Mouse (Mus musculus) testis, postnatal 10 days (tissue): Measurements from ENCODE around the gene Mylk2.

ENCODE experiments used
- DNase-seq: peaks from one replicate; pipeline ENCODE4 v3.0.0; 2021; ENCODE audit warnings: low spot score

The Mylk2 gene

DNA sequence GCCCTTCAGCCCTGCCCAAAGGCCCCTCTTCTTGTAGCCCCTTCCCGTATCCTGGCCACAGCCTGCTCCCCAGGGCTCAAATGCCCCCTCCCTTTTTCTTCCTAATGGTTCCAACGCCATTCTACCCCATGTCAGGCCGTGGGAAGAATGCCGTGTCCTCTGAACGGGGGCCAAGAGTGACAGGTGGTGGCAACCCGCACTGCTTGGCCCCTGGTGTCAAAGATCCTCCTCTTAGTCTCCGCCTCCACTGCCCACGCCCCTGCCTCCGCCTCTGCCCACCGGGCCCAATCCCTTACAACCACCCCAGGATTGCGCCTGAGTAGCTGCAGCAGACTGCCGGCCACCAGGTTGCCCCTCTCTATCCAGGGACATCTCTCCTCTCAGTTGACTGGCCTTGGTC, at the start of gene Mylk2:
Gene Mylk2, plus strand, starts transcription at position 322 of the 400 bp plus-strand sequence.
- DNase-seq = no peak

DNA sequence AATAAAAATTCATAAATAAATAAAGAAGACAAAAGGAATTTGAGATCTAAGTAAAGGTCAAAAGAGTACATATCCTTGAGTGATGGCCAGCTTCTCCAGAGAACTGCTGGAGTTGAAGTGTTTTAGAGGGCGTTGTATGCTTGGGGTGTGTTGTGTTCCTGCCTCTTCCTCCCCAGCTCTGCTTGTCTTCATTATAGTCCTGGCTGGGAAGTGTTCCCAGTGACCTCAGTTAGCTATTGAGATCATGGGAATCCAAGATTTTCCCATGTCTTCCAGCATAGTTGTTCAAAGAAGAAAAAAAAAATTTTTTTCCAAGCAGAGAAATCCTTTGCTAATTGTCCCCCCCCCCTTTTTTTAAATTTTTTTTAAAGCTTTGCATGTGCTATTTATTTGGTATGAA, 49.3 kb upstream of the Mylk2 start:
- no peak for DNase-seq

DNA sequence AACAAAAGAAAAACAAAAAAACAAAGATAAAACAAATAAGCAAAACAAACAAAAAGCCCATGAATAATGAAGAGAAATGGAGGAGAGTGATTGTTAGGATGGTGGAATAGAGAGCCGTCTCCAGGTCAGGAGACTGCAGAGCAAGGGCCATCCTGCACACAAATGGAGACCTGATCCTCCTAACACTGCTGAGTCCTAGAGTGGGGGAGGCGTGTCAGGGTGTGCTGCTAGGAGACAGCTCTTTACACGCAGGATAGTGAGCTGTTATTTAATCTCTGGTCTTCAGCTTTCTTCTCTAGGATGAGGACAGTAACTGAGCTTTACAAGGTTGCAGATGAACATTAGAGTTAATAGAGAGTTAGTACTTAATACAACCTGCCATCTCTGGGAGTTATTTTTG, 48.5 kb upstream of the Mylk2 start:
- no peak for DNase-seq

DNA sequence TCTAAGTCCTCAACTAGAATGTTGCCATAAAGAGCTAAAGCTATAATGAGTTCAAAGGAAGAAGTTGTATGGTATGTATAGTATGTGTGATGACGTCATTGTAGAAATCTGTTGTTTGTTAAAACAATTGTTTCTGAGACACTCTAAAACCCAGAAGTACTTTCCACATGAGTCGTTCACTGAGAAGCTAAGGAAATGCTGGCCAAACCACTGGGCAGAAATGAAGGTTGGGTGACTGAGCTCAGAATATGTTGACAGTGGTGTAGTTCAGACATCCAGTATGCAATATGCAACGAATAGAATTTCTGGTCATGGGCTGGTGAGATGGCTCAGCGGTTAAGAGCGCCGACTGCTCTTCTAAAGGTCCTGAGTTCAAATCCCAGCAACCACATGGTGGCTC, 47.8 kb upstream of the Mylk2 start:
- DNase-seq = no peak

DNA sequence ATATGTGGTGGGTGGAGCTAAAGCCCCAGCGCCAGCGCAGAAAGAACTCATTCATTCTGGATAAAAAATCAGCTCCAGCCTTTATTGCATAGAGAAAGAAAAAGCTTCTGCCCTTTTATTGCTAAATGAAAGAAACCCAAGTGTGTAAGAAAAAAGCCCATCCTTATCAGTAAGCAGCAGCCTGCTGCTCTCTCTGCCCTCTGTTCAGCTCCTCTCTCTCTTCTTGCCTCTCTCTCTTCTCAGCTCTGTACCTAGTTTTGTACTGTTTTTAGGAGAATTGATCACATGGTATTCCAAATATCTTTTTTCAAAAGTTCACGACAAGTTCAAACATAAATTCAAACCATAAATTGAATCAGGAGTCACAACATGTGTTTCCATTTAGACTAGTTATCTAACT, 32.9 kb upstream of the Mylk2 start:
- no peak for DNase-seq

DNA sequence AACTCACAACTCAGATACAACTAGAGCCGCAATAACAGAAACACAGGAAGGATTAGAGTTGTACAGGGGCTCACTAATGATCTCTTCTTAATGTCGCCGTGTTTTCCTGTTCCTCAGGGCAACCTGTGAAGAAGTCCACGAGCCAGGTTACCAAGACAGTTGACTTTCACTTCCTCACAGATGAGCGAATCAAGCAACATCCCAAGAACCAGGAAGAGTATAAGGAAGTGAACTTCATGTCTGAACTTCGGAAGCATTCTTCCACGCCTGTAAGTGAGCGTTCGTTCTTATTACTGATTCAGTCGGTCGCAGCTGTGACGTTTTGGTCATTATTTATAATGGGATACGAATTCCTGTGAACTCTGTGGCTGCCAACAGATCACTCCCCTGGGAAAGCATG, 30.3 kb upstream of the Mylk2 start:
- no peak for DNase-seq

DNA sequence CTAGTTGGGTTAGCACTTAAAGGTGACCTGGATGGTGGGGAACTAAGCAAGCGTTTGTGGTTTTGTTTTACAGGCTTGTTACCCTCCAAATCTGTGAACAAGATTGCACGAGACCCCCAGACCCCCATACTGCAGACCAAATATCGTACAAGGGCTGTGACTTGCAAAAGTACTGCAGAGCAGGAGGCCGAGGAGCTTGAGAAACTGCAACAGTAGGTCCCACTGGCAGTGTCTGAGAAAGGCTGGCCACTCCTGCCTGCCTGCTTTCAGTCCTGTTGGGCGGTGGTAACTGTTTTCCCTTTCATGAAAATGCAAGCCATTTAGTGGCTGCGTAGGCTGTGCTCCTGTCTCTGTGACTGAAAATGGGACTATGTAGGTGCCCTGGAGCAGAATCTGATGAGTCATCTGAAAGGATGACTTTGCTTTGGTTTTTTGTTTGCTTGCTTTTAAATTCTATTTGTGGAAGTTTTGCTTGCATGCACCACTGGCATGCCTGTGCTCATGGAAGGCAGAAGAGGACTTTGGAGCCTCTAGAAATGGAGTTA, 27.0 kb upstream of the Mylk2 start:
- no peak for DNase-seq

DNA sequence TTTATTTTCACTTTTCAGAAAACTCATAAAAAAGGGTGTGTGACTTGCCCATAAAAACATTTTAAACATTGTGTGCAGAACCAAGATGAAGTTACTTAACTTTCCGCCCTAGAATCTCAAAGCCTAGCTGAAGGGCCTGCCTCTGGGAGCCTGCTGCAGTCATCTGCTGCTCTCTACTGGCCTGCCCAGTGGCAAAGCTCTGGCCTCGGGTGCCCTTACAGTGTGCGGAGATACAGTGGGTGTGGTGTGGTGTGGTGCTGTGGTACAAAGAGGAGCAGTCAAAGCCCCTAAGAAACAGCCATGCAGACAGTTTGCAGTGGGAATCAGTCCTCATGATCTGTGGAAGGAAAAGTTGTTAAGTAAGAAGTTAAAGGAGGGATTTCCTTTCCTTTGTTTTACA, 23.9 kb upstream of the Mylk2 start:
- DNase-seq = no peak

DNA sequence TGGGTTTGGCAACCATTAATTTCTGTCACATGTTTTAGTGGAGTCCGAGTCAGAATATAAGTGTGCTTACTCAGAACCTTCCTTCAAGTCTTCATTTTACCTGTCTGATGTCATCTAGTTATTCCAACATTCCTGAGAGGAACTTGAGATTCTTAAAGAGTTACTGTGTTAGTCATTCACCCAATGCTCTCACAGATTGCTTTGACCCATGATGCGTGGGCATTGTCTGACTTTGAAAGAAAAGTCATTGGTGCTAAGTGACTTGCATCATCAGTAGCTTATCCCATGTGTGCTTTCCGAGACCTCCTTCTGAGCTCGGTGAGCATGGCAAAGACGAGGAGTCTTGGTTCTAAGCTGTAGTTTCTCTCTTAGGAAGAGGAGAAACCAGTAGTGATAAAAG, 22.4 kb upstream of the Mylk2 start:
- no peak for DNase-seq

DNA sequence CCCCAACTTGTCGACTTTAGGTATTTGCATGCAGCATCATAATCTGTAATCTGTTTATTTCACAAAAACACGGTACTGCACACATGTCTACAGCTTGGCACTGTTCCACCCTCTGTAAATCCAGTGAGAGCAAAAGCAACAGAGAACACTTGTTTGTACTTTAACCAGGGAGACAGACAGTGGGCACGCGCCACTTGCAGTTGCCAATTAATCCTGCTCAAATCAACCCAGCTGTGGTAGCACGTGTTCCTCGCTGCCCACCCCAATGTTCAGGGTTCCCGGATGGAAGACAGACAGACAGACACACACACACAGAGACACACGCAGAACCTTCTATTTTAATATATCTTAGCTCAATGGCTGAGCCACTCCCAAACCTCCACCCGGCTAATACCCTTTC, 15.3 kb upstream of the Mylk2 start:
- DNase-seq = no peak

DNA sequence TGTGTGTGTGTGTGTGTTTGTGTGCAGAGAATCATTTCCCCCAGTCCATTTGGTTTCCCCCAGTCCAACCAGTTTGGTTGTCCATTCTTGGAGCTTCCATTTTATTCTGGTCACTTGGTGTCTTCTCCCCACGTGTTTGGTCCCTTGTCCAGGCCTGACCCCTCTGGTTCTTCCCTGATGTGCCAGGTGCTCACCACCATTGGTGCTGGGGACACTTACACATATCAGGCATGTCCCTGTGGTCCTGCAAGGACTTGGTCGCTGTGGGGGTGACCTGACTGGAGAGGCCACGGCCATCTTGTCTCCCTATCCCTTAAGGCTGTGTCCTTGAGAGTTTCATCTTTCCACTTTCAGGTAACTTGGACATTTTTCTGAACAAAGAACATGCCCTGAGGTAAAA, 14.2 kb upstream of the Mylk2 start:
- no peak for DNase-seq

DNA sequence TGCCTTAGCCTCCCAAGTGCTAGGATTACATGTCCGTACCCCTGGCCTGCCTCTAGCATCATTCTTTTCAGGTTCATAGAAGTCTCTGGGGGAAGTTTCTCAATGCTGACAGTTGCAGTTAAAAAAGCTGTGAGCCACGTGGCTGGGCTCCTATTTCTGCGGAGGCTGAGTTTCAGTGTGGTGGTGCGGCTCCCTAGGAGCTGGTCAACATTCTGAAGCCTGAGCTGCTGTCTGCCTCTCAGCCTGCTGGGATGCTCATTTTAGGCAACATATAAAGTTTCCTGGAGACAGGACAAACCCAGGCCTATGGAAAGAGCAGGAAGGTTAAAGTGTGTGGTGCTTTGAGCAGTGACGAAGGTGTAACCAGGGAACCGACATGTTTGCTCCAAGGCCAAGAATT, 12.1 kb upstream of the Mylk2 start:
- no peak for DNase-seq

DNA sequence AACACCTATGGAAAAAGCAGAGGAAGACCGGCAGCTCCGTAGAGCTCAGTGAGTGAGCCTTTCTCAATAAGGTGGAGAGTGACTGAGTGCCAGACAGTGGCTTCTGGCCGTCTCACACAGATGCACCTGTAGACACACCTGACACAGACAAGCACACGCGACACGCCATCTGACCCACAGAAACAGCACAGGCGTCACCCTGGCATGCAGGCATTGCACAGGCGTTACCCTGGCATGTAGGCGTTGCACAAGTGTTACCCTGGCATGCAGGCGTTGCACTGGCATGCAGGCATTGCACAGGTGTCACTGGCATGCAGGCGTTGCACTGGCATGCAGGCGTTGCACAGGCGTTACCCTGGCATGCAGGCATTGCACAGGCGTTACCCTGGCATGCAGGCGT, 9.9 kb upstream of the Mylk2 start:
- no peak for DNase-seq

DNA sequence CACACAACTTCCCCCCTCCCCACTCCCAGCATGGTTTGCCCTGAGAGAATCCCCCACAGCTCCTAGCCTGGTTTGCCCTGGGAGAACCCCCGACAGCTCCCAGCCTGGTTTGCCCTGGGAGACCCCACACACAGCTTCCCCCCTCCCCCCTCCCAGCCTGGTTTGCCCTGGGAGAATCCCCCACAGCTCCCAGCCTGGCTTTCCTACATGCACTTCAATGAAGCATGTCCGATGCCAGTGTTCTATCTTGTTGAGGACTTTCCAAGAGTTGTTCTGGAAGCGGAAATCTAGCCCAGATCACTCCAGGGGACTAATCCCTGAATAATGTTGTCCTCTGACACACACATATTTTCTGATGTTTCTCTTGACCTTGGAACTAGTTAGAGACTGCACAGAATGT, 8.5 kb upstream of the Mylk2 start:
- no peak for DNase-seq

DNA sequence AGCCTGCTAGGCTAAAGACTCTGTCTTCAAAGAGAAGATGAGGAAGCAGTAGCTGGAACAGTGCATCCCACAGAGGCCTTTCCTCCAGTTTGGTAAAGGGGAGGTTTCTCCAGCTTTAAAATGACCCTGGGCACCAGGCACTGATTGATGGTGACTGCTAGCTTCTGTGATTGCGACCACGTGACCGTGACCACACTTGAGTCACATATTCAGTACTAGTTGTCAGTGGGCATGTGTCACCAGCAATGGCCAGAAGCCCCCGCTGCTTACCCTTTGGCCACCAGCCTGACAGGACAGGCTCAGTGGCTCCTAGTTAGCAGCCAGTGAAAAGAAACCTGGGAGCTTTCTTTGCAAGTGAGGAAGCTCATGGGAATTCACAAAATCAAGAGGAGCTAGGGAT, 7.6 kb upstream of the Mylk2 start:
- no peak for DNase-seq

DNA sequence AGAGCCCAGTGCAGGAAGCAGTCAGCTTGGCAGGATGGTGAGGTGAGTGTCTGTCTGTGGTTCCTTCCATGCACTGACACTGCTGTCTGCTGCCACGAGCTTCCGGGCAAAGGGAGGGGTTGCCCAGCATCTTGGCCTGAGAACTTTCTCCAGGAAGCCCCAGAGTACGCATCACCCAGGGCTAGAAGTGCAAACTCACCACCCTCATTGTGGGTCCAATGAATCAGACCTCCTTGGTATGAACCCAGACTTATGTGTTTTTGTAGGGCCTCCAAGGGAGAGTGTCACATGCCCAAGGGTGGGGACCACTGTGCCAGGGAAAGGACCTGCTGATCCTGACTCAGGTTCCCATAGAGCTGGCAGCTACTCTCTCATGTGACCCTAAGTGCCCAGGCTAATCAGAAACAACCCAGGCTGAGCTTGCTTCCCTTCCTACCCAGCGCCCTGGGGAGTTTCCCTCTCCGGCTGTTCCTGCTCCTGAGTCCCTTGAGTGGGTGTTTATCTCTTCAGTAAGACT, 7.0 kb upstream of the Mylk2 start:
- no peak for DNase-seq

DNA sequence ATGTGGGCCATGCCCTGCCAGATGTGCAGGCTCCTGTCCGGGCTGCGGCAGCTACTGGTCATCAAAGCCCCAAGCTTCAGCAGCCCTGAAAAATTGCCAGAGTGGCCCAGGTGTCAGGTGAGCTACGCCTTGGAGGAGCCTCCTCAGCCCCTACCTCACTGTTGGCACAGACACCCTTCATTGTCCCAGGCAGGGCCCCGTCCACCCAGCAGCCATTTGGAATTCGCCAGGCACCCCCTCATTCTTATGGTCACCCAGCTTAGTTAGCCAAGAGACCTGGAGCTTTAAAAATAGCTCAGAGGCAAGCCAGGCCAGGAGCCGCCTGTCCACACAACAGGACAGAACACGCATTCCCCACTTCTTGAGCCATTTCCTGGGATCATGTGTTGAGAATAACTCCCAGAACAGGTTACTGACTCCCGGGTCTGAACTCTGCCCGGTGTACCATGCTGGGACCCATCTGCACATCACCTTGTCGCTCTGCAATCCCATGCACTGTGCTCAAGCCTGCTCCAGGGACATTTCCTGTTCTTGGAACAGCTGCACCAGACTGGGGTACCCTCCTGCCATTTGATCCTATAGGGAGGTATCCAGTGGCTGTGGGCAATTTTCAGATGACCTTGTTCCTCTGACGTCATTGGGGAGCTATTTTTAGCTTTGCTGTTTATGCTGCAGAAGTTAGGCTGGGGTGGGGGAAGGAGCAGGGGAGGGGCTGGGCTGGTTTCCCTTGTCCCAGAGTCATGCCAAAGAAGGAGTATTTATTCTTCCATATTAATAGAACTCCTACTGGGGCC, 5.9 kb upstream of the Mylk2 start:
- DNase-seq = no peak

DNA sequence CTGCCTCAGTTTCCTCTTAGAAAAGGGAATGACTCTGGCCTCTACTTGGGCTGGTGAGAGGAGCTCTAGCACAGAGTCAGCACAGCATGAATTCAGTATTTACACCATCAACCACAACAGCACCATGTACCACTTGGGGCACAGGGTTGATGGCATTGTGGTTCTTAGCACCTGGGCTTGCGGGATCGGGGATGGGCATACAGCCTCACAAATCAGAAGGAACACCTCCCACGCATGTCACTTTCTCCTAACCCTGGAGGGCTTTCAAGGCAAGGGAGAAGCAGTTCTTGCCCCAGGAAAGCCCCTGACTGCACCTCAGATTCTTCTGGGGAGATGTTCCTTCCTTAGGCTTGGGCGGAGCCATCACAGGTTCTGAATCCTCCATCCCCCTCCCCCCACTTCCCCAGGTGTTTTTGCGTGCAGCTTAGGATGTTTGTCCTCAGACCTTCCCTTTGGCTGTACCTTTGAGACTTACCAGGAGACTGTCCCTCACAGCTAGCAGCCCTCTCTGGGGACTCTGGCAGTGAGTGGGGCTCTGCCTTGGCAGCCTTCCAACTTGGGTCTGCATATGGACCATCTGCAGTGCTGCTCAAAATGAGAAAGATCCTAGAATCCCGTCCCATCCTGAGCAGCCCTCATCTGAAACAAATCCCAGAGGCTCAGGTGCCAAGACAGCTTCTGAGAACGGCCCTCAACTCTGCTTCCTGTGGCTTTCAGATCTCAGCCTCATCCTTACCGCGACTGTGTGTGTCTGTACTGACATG, 4.7 kb upstream of the Mylk2 start:
- DNase-seq = no peak

DNA sequence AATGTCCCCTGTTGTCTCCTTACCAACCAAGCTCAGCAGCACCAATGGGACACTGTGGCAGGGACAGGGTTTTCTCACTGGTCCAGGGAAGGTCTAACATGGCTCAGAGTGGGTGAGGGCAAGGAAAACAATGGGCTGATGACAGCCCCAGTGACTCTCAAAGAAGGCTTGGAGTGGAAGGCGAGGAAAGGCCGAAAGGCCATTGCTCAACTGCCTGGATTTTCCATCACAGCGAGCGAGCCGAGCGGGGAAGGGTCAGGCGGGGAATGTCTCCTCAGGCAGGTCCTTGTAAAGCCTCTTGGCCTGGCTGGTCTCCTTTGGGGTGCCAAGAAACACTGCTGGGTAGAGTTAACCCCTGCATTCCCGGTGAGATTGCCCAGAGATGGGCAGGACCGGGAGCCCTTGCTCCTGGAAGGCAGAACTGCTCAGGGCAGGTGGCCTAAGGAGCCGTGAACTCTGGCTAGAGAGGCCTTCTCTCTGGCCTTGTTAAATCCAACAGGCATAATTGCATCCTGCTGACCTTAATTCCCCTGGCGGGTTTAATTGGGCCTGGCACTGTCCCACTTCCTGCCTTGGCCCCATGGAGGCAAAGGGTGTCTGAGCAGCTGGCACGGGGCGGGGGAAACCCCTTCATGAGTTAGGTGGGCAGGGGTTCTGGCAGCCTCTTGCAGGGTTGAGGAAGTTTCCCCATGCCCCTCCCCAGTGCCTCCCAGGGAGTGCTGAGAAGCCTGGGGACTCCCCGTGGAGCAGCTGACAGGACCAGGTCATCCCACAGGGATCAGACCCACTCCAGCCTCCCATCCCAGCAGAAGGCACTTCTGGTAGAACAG, 3.8 kb upstream of the Mylk2 start:
- DNase-seq = no peak

DNA sequence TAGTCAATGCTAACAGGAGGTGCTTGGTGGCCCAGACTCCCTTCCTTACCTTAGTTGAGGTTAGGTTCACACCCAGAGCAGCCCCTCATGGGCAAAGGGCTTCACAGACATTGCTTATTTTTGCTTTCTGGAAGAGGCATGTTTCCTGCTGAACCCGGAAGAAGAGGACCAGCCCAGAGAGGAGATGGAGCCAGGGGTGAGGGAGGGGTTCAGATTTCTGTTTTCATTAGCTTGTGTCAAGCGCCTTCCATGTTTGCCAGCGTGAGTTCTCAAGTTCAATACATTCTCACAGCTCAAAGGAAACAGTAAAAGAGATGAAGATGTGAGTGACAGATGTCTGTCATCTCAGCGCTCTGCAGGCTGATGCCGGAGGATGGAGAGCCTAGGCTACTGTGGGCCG, 1.3 kb upstream of the Mylk2 start:
- no peak for DNase-seq

DNA sequence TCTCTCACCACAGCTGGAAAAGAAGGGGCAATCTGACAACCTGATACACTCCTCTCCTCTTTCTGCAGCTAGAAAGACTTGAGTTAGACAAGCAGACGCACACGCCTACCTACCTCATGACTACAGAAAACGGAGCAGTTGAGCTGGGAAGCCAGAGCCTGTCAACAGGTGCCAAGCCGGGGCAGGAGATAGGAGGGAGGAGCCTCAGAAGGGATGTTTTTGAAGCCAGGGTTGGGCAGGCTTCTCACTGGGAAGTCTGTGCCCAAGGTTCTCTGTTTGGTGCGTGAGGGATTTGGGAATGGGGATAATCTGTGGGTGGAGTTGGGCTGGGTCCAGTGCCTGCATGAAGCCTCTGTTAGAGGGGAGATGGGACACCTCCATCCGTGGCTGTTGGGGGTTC, 280 bp downstream of the Mylk2 start:
- DNase-seq = no peak

DNA sequence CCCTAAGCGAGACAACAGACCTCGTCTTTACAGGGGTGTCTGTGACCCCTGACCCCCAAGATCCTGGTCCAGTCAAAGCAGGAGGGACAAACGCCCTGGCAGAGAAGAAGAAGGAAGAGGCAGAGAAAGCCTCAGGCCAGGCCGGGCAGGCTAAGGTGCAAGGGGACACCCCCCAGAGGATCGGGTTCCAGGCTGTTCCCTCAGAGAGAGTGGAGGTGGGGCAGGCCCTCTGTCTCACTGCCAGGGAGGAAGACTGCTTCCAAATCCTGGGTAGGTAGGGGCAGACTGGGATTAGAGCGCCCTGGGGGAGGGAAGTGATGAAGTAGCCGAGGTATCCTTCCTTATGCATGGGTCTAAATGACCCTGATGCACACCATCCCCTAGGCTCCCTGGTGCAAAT, 2.3 kb downstream of the Mylk2 start:
- no peak for DNase-seq
